Mouse (Mus musculus) kidney, adult 11 months (tissue): ENCODE data around the gene Dnah1.

Experiments
- DNase-seq: peaks from one replicate; pipeline ENCODE4 v3.0.0; 2022

Dnah1 gene

DNA sequence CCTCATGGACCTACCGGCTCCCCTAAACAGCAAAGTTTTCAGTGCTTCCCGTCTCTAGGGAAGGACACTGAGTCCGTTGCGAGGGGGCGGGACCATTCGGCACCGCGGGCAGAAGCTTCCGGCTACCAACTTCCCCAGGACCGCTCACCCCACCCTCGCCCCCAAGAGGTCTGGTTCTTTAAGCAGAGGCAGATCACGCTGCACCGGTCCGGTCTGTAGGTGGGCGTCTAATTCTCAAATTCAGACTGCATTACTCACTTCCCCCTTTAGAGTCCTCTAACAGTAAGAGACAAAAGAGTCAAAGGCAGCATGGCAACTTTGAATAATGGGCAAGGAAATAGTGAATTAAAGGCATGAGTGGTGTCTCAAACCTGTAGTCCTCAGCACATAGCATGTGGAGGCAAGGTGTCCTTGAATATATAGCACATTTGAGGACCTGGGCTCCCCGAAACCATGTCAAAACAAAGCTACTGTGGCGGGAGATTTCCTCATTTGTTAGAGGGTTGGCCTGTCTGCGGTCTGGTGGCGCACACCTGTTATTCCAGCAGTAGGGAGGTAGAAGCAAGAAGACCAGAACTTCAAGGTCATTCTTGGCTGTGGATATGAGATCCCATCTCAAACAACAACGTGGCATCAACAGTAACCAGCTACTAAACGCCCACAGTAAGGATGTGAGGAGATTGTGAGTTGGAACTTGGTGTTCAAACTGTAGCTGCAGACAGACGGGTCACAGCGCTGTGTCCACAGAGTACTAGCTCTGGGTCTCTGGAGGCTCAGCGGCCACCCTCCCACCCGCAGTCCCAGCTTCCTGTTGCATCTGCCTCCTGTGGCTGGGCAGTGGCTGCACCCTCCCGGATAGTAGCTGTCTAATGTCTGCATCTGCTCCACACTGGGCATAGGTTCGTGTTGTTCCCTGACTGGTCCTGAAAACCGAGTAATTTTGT is at the start of gene Dnah1:
Dnah1 (minus strand) TSS at position 48 of the 944 bp plus-strand sequence.
- peak; percentile 25 for DNase-seq

GRCm38 (mm10) chr14:31369377-31369776 is 45.7 kb upstream of the Dnah1 start:
- no peak for DNase-seq

DNA sequence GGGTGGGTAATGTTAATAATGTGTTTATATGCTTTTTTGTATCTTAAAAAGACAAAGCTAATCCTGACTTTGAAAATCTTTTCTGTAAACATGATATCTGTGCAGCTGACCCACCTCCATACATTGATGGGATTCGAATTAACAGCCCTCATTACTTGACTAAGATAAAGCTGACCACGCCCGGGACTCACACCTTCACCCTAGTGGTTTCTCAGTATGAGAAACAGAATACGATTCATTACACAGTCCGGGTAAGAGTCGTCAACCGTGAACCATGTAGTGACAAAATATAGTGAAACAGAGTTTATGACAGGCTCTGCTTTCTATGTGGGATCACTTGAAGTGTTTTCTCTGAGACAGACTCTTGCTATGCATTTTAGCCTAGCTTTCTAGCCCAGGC is 44.3 kb upstream of the Dnah1 start:
- DNase-seq, result no peak

DNA sequence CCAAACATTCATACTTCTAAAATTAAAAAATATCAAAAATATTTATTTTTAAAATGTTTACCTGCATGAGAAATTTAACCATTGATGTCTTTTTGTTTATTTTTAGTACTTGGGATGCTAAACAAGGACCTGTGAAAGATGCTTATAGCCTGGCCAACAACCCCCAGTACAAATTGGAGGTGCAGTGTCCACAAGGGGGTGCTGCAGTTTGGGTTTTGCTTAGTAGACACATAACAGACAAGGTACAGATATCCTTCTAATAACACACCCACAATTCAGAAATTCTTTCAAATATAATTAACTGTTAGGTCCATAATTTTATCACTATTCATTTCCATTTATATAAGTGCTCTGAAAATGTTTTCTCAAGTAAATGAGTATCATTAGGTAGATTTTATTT is 41.7 kb upstream of the Dnah1 start:
- DNase-seq, result peak; percentile 47

DNA sequence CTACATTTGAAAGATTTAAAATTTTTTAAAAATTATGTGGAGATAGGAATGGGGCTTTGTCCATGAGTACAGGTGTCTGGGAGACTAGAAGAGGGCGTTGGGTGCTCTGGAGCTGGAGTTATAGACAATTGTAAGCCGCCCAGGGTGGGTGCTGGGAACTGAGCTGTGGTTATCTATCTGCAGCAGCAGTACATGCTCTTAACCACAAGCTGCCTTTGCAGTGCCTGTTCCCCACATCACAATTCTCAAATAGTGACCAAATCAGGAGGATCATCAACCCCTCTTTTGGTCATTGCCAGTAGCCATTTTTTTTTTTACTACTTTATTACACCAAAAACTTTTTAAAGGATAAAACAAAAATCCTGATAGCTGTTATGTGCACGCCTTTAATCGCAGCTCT is 40.9 kb upstream of the Dnah1 start:
- DNase-seq, result no peak

GRCm38 (mm10) chr14:31362236-31362635 is 38.5 kb upstream of the Dnah1 start:
- DNase-seq, result no peak

GRCm38 (mm10) chr14:31345367-31345766 is 21.7 kb upstream of the Dnah1 start:
- DNase-seq, result no peak

GRCm38 (mm10) chr14:31343241-31343640 is 19.5 kb upstream of the Dnah1 start:
- DNase-seq, result no peak

GRCm38 (mm10) chr14:31337947-31338346 is 14.3 kb upstream of the Dnah1 start:
- no peak for DNase-seq

- no peak for DNase-seq
Measured at GRCm38 (mm10) chr14:31337406-31337805, 13.7 kb upstream of the Dnah1 start.

DNA sequence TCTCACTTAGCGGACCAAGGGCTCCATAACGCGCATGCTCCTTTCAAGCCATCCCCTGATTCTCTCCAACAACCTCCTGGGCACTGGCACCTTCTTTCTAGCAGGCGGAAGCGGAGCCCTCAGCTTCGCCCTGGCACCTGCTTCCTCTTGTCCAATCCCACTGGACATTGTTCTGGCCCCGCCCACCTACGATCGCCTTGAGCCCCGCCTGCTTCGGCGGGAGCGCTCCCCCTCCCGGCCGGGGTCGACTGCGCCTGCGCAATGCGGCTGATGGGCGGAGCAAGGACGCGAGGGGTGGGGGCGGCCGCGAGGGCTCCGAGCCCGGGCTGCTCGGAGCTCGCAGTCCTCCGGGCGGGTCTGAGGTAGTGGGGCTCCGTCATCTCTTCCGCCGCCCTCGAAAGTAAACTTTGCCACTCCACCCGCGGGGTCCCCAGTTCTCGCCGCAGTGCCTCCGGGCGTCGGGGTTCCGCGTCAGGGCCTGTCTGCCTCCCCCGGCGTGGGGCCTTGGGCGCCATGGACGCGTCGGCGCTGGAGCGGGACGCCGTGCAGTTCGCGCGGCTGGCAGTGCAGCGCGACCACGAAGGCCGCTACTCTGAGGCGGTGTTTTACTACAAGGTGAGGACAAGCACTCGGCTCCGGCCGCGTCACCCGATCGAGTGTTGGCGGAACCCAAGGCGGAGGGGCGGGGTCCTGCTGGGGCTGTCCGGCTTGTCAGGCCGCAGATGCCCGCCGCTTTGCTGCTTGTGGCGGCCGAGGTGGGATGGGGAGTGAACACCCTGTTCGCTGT is 12.9 kb upstream of the Dnah1 start, which contains the start of gene Capn7:
Capn7 (plus strand) TSS at position 270 of the 787 bp plus-strand sequence.
- DNase-seq, result peak; percentile 97

DNA sequence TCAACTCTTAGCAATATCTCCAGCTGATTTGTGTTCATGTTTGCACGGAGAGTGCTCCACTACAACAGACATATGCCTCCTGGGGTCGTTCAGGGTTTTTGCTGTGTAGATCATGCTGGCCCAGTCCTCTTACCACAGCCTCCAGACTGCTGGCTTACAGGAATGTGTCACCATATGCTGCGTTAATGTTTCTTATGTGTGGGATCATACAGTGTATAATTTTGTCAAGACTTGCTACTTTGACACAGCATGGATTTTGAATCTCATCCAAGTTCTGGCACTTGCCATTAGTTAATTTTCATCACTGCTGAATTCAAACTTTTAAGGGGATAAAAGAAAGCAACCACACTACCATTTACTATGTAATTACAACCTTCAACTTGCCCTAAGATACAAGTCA is 12.1 kb upstream of the Dnah1 start:
- DNase-seq, result no peak

GRCm38 (mm10) chr14:31330957-31331356 is 7.3 kb upstream of the Dnah1 start:
- DNase-seq, result no peak

GRCm38 (mm10) chr14:31329741-31330140 is 6.0 kb upstream of the Dnah1 start:
- DNase-seq, result no peak

- no peak for DNase-seq
Measured at GRCm38 (mm10) chr14:31327681-31328080, 4.0 kb upstream of the Dnah1 start.

GRCm38 (mm10) chr14:31327196-31327595 is 3.5 kb upstream of the Dnah1 start:
- DNase-seq, result no peak

DNA sequence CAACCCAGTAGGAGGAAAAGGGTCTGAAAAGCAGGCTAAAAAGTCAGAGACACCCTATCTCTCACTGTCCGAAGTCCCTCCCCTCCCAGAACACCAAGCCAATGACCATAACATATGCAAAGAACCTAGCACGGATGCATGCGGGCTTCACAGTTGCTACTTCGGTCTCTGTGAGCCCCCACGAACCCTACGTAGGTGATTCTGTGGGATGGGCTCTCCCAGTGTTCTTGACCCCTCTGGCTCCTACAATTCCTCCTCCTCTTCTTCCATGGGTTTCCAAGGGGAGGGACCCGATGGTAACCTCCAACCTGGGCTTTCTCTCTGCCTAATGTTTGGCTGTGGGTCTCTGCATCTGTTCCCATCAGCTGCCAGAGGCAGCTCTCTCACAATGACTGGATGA is 3.1 kb upstream of the Dnah1 start:
- no peak for DNase-seq

DNA sequence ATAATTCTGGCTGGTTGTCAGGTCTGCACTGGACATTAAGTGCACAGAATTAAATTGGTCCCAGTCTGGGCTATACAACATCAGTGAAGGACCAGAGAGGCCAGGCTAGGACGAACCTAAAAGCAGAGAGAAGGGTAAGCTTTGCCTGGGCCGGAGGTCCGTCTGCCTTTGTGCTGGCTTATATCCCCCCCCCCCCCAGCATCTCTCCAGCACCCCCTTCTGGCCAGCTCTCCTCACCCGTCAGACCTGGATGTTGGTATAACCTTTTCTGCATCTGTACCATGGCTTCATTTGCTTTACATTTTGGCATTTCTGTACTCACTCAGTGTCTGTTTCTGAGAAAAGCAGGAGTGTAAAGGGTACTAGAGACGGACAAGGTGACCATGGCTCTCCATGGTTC is 1.9 kb upstream of the Dnah1 start:
- no peak for DNase-seq

DNA sequence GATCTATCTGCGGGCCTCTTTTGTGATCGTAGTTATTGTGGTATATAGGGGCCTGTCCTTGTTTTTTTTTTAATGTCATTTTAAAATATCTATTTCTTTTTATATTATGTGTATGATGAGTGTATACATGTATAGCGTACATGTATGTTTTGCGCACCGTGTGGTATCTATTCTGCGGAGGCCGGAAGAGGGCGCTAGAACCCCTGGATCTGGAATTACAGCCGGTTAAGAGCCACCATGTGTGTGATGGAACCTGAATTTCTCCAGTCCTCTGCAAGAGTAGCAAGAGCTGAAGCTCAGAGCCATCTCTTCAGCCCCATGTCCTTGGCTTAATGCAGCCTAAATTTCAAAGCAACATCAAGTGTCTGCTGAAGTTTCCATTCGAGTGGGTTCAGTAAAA is 1.2 kb upstream of the Dnah1 start:
- DNase-seq, result no peak

DNA sequence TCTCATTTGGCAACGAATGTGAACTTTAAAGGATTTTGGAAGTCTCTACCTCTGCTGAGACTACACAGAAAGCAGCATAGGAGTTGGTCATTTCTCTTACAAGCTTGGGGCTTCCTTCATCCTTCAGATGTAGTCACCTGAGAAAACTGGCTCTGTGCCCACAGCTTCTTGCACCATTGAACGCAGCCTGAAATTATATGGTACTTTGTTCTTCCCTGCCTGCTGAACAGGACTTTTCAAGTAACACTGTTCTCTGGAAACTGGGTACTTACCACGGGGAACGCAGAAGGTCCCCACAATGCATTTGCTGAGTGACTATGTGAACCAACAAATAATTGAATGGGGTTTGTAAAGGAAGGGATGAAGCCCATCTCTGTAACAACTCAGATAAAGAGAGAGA is 507 bp downstream of the Dnah1 start:
- no peak for DNase-seq

- no peak for DNase-seq
Measured at GRCm38 (mm10) chr14:31322191-31322590, 1.5 kb downstream of the Dnah1 start.

DNA sequence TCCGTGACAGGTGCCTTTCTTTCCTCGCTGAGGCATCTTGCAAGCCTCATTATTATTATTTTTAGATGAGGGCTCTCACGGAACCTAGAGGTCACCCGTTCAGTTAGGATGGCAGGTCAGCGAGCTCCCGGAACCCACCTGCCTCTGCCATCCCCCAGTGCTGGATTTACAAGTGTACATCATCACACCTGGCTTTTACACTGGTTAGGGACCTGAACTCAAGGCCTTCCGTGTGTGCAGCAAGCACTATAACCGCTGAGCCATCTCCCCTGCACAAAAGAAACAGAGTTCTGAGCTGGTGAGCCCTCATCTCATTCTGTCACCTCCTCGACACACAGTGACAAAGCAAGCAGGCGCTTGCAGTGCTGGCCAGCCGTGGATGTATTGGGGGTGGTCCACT is 2.5 kb downstream of the Dnah1 start:
- no peak for DNase-seq

DNA sequence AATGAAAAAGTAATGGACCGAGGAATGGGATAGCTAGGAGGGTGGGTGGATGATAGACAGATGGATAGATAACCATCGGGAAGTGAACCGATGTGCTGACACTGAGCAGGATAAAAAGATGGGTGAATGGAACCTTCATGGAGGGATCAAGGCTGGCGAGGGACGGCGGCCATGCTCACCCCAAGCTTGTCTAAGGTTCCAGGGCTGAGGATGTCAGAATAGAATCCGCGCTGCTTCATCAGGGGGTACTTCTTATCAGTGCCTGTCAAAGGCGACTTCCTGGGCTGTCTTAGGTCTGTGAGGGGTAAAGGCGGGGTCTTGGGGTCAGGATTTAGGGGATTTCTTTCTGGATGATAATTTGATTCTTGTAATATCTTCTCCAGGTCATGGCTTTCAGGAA is 4.2 kb downstream of the Dnah1 start:
- DNase-seq, result no peak

DNA sequence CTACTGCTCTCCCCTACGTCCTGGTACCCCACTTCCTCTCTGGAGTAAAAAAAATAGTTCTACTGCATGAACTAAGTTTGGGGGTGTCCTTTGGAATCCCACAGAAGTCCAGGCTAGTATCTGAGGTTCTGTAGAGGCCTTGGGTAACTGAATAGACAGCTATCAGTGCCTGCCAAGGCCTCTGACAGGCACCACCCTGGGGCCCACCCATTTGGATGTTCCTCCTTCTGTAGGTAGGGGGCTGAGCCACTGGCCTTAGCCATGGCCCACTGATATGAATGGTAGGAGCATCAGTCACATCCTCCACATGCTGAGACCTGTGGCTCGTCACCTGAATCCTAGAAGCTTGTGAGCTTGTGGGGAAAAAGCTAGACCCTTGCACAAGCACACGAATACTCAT is 5.9 kb downstream of the Dnah1 start:
- DNase-seq, result no peak
